8 mouse cellular contexts compared by ENCODE assay signal in the genomic region with DNA sequence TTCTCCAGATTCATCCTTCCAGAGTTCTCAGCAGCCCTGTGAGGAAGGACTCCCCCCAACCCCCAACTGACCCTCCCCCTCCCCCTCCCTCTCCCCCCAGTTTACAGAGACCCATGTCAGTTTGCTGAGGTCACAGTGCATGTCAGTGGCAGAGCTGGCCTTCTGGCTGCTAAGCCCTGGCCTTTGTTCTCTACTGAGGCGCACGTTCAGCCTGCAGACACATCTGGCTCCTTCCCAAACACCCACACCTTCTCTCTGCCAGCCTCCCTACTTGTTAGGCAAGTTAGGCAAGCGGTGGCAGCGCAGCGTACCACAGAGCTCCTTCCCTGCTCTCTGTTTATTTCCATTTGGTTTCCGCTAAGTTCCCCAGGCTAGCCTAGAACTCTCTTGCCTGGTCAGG. TPM values are rescaled to one million over a fixed set of nuclear protein-coding genes. Genes with fewer than 3 reads are reported as not detected.
DNase-seq lines count a peak whose midpoint lies in the region; ATAC-seq lines count a peak whose summit lies in the region.

No protein-coding gene starts in this region.

- H3K27ac ChIP-seq in midbrain, embryonic 15.5 days, result peak overlapping the region; percentile 77; the same call in 1 of the 2 replicates

- H3K36me3 ChIP-seq in midbrain, embryonic 15.5 days (replicated peaks), result no peaks in the 10 kb centered on the region

- no peak for ATAC-seq in midbrain, embryonic 15.5 days (replicated peaks)

- H3K4me1 ChIP-seq in midbrain, embryonic 15.5 days, result peaks cover 44% of the 10 kb centered on the region

- H3K4me2 ChIP-seq in midbrain, embryonic 15.5 days, result no peak overlapping the region

- peak; percentile 46 for DNase-seq in adrenal gland, postnatal 10 days
- no peak for DNase-seq in adrenal gland, postnatal 4 days (ENCODE audit: low spot score in 2 of 2)
- peak; percentile 77 for DNase-seq in retina, postnatal 1 day
- DNase-seq in retina, embryonic 14.5 days (ENCODE audit: low spot score), result no peak
- peak; percentile 86 for DNase-seq in layer of hippocampus, adult 9-11 months
- no peak for DNase-seq in spleen, adult 12 weeks (ENCODE audit: low spot score)
- no peak for DNase-seq in thymus, postnatal 10 days (ENCODE audit: low spot score in 2 of 2)

- no peaks in the 10 kb centered on the region for H3K9me3 ChIP-seq in midbrain, embryonic 15.5 days

- no peak overlapping the region for H3K4me3 ChIP-seq in midbrain, embryonic 15.5 days

- no peaks in the 10 kb centered on the region for H3K27me3 ChIP-seq in midbrain, embryonic 15.5 days (replicated peaks)

- WGBS in midbrain, embryonic 15.5 days, result 57% methylated on average over 6 of the region's 6 CpGs

- H3K9ac ChIP-seq in midbrain, embryonic 15.5 days, result no peak overlapping the region

RNA-seq across cellular contexts. Expression of a gene that starts 50.0 kb away (rescaled TPM):
- not detected for total RNA-seq in adrenal gland, postnatal 10 days (2021)
- under 1 TPM in 1 of 2 experiments, not detected in 1; 0.51 TPM for total RNA-seq in adrenal gland, postnatal 4 days (2021)
- 0.42 and 0.54 TPM in 2 replicates for polyA plus RNA-seq in midbrain, embryonic 15.5 days (2015; fragmentation: Nextera tagmentation; extraction: Ambion mirVana)

Comparison
In these comparisons a context has a peak if more than half of its experiments do, and no peak if none do; other contexts are left out.
1. DNase-seq: peak in adrenal gland, postnatal 10 days (single experiment), retina, postnatal 1 day (single experiment) and layer of hippocampus, adult 9-11 months (single experiment); none in adrenal gland, postnatal 4 days (0 of 2), retina, embryonic 14.5 days (single experiment), spleen, adult 12 weeks (single experiment) and thymus, postnatal 10 days (0 of 2).